Mouse (Mus musculus): Measurements from ENCODE around the gene Ubqlnl.
A peak's percentile ranks its signal among the peaks of the same experiment; 100 is the strongest.

Gene Ubqlnl

DNA sequence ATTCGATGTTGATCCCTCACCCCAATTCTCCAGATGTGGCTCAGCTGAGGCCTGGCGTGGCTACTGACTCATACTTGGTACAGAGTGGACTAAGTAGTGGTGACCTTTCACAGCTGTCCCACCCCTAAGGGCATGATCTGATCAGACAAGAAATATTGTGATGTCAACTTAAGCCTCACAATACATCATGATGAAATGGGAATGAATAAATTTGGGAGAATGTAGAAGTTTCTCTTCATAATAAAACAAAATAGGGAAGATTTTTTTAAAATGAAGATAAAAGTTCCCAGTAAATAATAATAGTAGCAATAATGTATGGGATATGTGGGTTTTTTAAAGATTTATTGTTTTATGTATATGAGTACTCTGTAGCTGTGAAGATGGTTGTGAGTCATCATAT is at the start of gene Ubqlnl:
Gene Ubqlnl (minus strand): TSS at position 101 of the 400 bp plus-strand sequence.
- DNase-seq (ENCODE audit: low read depth, low spot score): no peak
- H3K36me3 ChIP-seq (ENCODE audit: control insufficient read depth, insufficient read depth, low read length, poor library complexity, severe bottlenecking): no peaks in the 10 kb centered on the region

DNA sequence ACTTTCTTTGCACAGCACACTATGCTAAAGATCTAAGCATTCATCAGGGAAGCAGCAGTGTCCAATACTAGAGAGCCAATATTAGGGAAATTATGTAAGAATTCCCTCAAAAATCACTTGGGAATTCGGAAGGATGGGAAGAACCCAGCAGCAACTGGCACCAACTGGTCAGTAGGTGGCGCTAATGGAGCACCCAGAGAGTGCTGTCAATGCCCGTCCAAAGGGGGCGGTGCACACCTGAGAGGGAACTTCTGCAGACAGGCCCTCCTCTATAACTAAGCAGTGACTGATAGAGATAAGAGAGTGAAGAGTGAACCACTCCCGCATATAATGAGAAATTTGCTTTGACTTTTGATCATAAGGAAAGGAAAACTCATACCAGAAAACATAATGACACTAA is 49.5 kb upstream of the Ubqlnl start:
- peak; percentile 90 for DNase-seq (ENCODE audit: low read depth, low spot score)
- no peaks in the 10 kb centered on the region for H3K27me3 ChIP-seq (ENCODE audit: control insufficient read depth, insufficient read depth, low read length, poor library complexity, severe bottlenecking)

More for the DNA sequence above, at the start of gene Ubqlnl:
- H3K27me3 ChIP-seq (ENCODE audit: control insufficient read depth, insufficient read depth, low read length, poor library complexity, severe bottlenecking): no peaks in the 10 kb centered on the region

DNA sequence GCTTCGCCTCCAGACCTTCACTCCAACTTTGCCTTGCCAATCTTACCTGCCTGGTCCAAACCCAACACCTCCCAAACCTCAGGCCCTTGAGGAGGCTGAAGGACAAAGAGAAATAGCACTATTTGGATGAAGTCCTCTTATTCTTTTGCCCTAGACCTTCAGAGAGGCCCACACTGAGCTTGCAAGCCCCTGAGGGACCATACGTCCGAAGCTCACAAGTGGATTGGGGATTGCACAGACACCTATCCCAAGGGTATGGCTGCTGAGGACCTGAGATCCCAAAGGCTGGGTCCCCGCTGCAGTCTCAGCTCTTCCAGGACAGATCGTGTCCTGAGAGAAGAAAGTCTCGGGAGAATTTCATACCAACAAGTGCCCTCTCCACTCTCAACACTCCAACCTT is 45.5 kb upstream of the Ubqlnl start, which contains the start of gene Olfr649:
Gene Olfr649 (minus strand): TSS at position 101 of the 400 bp plus-strand sequence.
- DNase-seq (ENCODE audit: low read depth, low spot score): no peak
- no peaks in the 10 kb centered on the region; the same call in 1 of the 2 replicates for H3K27me3 ChIP-seq (ENCODE audit: control insufficient read depth, insufficient read depth, low read length, poor library complexity, severe bottlenecking)
- no peaks in the 10 kb centered on the region for H3K36me3 ChIP-seq (ENCODE audit: control insufficient read depth, insufficient read depth, low read length, poor library complexity, severe bottlenecking)

More for the DNA sequence above, 49.5 kb upstream of the Ubqlnl start:
- no peaks in the 10 kb centered on the region for H3K36me3 ChIP-seq (ENCODE audit: control insufficient read depth, insufficient read depth, low read length, poor library complexity, severe bottlenecking)

DNA sequence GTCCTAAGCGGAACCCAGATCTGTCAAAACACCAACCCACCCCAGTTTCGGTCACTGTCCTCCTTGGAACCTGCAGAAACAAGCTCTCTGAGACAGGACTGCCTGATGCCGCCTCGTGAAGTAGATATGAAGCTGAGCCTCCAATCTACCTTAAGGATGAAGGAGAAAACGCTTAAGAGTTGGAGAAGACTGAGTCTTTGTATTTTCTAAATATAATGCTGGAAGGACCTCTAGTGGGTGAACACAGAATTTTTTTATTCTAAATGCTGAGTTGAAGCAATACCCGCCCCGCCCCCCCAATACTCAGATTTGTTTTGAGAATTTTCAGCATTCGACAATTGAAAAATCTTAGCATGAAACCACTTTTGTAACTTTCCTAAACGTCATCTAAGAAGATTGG is 40.9 kb upstream of the Ubqlnl start:
- DNase-seq (ENCODE audit: low read depth, low spot score): peak; percentile 16
- H3K36me3 ChIP-seq (ENCODE audit: control insufficient read depth, insufficient read depth, low read length, poor library complexity, severe bottlenecking): no peaks in the 10 kb centered on the region
- no peaks in the 10 kb centered on the region; the same call in 1 of the 2 replicates for H3K27me3 ChIP-seq (ENCODE audit: control insufficient read depth, insufficient read depth, low read length, poor library complexity, severe bottlenecking)

DNA sequence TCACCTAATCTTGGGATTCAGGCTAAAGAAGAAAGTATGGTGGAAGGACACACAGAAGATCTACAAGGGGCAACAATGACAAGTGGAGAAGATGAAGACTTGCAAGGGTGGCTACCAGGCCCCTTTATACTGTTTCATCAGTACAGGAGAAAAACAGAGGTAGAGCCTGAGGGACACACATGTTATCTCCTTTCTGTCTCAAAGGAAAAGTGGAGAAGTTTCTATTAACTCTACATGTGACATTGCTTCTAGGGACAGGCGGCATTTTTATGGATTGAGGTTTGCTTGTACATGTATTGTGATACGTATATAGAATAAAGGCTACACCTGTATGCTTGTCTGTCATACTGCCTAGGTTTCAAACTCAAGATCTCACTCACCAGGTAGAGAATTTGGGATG is 32.9 kb upstream of the Ubqlnl start, which contains the start of gene Olfr648:
Gene Olfr648 (minus strand): TSS at position 101 of the 400 bp plus-strand sequence.
- no peak for DNase-seq (ENCODE audit: low read depth, low spot score)
- Histone ChIP-seq H3K27me3 (ENCODE audit: control insufficient read depth, insufficient read depth, low read length, poor library complexity, severe bottlenecking) (no peaks in the 10 kb centered on the region), H3K36me3 (ENCODE audit: control insufficient read depth, insufficient read depth, low read length, poor library complexity, severe bottlenecking) (no peaks in the 10 kb centered on the region)

DNA sequence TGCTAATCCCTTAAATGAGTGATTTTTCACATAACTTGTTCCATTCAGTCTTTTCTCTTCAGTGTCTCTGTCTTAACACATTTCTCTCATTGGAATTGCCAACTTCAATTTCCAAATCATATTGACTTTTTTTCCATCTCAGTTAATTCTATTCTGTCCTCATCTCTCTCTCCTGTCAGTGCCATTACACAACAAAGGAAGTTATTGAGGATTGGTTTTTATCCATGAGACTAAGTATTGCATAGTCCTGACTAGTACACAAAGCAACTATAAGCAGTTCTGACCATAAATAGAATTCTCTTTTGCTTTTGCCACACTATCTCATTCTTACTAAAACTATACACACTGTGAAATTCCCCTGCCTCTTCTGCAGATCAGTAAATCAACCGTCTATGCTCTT is 28.7 kb upstream of the Ubqlnl start:
- no peak for DNase-seq (ENCODE audit: low read depth, low spot score)
- Histone ChIP-seq H3K36me3 (ENCODE audit: control insufficient read depth, insufficient read depth, low read length, poor library complexity, severe bottlenecking) (no peaks in the 10 kb centered on the region), H3K27me3 (ENCODE audit: control insufficient read depth, insufficient read depth, low read length, poor library complexity, severe bottlenecking) (no peaks in the 10 kb centered on the region)

DNA sequence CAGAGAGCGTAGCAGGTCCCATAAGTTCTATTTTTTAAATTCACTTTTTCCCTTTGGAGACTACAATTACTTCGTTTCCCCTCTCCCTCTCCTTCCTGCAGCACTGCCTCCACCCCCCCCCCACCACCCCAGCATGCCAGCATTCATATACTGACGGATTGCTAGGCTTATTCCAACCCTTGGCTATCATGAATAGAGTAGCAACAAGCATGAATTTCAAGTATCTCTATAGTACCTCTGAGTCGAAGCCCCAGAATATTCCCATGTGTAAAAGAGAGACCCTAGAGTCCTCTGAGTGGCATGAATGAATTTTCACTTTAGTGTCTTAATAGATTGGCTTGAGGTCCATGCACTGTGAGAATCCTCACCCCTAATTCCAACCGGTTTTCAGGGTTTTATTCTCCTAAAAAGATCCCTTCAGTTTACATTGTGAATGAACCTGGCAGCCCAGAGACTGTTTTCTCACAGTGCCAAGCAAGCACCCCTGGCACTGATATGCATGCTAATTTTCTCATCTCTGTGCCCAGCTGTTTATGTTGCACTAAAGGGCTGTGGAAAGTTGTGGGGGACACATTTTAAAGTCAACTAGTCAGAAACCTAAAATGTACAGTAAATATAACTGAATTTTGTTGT is 28.2 kb upstream of the Ubqlnl start:
- Histone ChIP-seq H3K36me3 (ENCODE audit: control insufficient read depth, insufficient read depth, low read length, poor library complexity, severe bottlenecking) (no peaks in the 10 kb centered on the region), H3K27me3 (ENCODE audit: control insufficient read depth, insufficient read depth, low read length, poor library complexity, severe bottlenecking) (no peaks in the 10 kb centered on the region)
- no peak for DNase-seq (ENCODE audit: low read depth, low spot score)

DNA sequence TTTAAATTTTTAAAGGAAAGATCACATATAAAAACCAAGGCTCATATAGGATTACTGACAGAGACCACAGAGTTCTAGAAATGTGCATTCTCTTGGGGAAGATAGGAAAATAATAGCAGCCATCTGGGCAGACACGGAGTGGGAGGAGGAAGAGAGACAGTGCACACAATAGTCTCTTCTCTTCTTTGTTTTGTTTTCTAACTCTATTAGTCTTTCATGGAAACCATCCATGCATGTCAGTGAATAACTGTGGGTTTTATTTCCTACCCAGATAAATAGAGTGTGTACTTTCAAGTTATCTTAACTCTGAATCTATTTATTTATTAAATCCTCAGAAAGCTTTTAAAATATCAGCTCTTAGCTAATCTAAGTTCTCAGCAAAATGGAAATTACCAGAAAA is 24.7 kb upstream of the Ubqlnl start:
- DNase-seq (ENCODE audit: low read depth, low spot score): no peak
- Histone ChIP-seq H3K27me3 (ENCODE audit: control insufficient read depth, insufficient read depth, low read length, poor library complexity, severe bottlenecking) (no peaks in the 10 kb centered on the region), H3K36me3 (ENCODE audit: control insufficient read depth, insufficient read depth, low read length, poor library complexity, severe bottlenecking) (no peaks in the 10 kb centered on the region)

DNA sequence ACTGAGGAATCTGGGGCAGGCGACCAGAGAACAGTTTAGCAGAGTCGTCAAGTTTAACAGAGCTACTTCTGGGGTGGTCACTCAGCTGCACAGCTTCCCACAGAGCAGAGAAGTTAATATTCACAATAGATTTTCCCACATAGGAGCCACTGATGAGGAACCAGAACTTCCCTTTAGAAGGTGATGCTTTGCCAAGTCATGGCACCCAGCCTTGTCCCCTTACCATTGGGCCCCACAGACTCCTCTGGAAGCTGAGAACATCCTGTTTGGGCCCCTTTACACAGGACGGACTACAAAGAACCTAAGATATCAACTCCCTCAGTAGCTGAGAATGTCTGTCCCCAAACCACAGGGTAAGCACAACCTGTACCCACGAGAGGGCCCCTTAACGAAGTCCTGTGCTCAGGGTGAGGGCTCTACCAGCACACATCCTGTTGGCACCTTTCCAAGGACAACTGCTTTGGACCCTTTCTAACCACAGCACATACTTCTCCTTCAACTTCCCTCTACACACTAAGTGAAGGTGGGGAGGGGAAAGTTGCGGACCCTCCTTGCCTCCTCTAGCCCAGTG is 19.4 kb upstream of the Ubqlnl start:
- DNase-seq (ENCODE audit: low read depth, low spot score): peak; percentile 54
- H3K36me3 ChIP-seq (ENCODE audit: control insufficient read depth, insufficient read depth, low read length, poor library complexity, severe bottlenecking): no peaks in the 10 kb centered on the region
- no peaks in the 10 kb centered on the region for H3K27me3 ChIP-seq (ENCODE audit: control insufficient read depth, insufficient read depth, low read length, poor library complexity, severe bottlenecking)

DNA sequence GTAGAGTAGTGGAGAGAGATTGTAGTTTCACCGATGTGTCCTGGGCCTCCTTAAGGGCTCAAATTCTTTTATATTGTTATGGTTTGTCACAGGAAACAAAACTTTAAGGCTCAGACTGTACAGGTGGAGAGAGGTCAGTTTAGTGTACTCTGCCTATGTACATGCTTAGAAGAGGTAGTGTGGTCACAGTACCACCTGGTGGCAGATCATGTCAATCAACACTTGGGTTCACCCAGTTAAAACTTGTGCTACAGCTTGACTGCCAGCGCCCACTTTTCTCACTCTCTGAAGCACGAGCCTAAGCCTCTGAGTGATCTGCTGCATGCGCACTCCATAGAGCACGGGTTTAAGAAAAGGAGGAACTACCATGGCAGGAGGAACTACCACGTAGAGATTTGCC is 16.7 kb upstream of the Ubqlnl start:
- H3K27me3 ChIP-seq (ENCODE audit: control insufficient read depth, insufficient read depth, low read length, poor library complexity, severe bottlenecking): no peaks in the 10 kb centered on the region
- DNase-seq (ENCODE audit: low read depth, low spot score): peak; percentile 27
- H3K36me3 ChIP-seq (ENCODE audit: control insufficient read depth, insufficient read depth, low read length, poor library complexity, severe bottlenecking): no peaks in the 10 kb centered on the region

DNA sequence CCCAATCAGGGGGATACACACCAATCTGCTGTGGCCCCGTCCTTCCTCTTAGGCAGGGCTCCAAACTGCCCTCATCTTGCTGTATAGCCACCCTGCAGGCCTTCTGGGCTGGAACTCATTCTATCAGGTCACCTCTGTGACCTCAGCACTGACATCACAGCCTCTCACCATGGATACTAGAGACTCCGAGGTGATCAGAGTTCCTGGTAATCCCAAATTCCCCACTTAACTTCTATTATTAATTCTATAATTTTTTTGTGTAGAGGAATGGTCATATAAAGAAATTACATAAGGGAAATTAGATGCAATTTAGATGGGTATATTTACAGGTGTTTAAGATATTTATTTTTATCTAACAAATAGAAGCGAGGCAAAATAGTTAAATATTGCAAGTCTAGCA is 7.2 kb downstream of the Ubqlnl start, which contains the start of gene Ubqln3:
Gene Ubqln3 (minus strand): TSS at position 101 of the 400 bp plus-strand sequence.
- Histone ChIP-seq H3K36me3 (ENCODE audit: control insufficient read depth, insufficient read depth, low read length, poor library complexity, severe bottlenecking) (no peaks in the 10 kb centered on the region), H3K27me3 (ENCODE audit: control insufficient read depth, insufficient read depth, low read length, poor library complexity, severe bottlenecking) (no peaks in the 10 kb centered on the region)
- no peak for DNase-seq (ENCODE audit: low read depth, low spot score)

DNA sequence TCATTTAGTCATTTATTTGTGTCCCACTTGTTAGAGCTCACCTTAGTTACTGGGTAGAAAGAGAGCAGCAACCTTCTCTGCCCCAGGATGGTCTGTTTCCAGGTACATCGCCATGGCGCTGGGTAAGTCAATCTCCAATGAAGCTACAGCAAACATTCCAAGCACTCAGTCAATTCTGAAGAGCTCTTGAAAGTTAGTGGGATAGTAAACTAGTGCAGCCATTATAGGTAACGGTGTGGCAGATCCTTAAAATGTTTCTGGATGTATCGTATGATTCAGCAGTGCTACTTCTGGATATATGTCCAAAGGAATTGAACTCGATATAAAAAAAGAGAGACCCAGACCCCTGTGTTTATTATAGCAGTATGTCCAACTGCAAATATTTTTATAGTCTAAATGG is 13.1 kb downstream of the Ubqlnl start, which contains the start of gene Olfr643:
Gene Olfr643 (minus strand): TSS at position 101 of the 400 bp plus-strand sequence.
- no peak for DNase-seq (ENCODE audit: low read depth, low spot score)
- H3K27me3 ChIP-seq (ENCODE audit: control insufficient read depth, insufficient read depth, low read length, poor library complexity, severe bottlenecking): no peaks in the 10 kb centered on the region
- H3K36me3 ChIP-seq (ENCODE audit: control insufficient read depth, insufficient read depth, low read length, poor library complexity, severe bottlenecking): no peaks in the 10 kb centered on the region

DNA sequence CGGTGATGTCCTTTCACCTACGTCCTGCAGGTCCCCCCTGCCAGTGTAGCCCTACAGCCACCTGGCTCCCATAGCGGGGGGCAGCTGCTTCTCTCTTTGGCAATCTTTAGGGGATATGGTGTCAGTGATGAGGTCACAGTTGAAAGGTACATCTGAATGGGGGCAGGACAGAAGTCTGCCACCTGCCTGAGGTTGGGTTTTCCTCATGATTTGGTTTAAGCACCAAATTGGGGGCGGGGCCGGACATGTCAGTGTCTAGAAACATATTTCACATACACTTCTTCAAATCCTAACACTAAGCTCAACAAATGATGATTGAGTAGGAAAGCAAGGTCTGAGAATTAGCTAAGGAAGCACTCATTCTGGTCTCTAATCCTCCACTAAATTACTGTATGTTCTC is 20.6 kb downstream of the Ubqlnl start, which contains the start of gene Ubqln5:
Gene Ubqln5 (minus strand): TSS at position 101 of the 400 bp plus-strand sequence.
- Histone ChIP-seq H3K36me3 (ENCODE audit: control insufficient read depth, insufficient read depth, low read length, poor library complexity, severe bottlenecking) (no peaks in the 10 kb centered on the region), H3K27me3 (ENCODE audit: control insufficient read depth, insufficient read depth, low read length, poor library complexity, severe bottlenecking) (no peaks in the 10 kb centered on the region)
- no peak for DNase-seq (ENCODE audit: low read depth, low spot score)

DNA sequence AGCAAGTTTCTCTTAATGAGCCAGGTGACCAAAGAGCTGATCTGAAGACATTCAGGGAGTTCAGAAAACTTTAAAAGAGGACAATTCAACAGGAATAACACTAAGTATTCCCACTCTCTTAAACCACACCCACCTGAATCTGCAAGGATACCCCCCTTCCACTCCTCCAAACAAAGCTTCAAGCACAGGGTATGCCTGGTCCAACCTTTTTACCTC is 45.7 kb downstream of the Ubqlnl start, which contains the start of gene Olfr646:
Gene Olfr646 (plus strand): TSS at position 117 of the 216 bp plus-strand sequence.
- Histone ChIP-seq H3K36me3 (ENCODE audit: control insufficient read depth, insufficient read depth, low read length, poor library complexity, severe bottlenecking) (no peaks in the 10 kb centered on the region), H3K27me3 (ENCODE audit: control insufficient read depth, insufficient read depth, low read length, poor library complexity, severe bottlenecking) (no peaks in the 10 kb centered on the region)
- no peak for DNase-seq (ENCODE audit: low read depth, low spot score)

DNA sequence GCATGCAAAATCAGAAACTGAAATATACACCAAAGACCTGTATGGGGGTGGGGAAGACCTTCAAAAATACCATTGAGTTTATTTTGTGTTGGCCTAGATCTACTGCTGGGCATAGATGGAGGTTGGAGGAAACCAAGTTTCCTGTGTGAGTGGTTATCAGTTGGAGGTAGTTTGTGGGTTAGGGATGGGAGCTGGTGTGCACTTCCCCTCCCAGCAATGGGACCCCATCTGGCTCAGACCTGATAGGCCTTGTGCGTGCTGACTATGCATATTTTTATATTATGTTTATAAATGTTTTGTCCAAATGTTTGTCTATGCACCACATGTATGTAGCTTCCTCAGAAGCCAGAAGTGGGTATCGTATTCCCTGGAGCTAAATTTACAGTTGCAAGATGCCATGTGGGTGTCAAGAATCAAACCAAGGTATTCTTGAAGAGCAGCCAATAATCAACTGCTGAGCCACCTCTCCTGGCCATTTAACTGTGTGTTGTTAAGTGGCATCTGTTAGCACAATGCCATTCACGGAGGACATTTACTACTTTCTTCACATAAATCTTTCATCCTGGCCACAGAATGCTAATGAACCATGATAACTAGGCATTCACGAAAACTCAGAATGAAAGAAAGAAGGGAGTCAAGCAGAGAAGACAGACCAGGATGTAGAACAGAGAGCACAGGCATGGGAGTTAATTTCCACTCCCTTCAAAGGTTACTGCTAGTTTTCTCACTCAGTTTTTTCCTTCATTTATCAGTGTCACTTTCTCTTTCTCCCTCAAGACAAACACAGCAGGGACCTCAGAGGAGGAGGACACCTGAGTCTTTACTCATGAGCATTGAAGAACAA is 46.2 kb downstream of the Ubqlnl start:
- no peaks in the 10 kb centered on the region for H3K27me3 ChIP-seq (ENCODE audit: control insufficient read depth, insufficient read depth, low read length, poor library complexity, severe bottlenecking)
- DNase-seq (ENCODE audit: low read depth, low spot score): no peak
- no peaks in the 10 kb centered on the region for H3K36me3 ChIP-seq (ENCODE audit: control insufficient read depth, insufficient read depth, low read length, poor library complexity, severe bottlenecking)

All from splenic B cell, adult 2 months (primary cell).